Mouse (Mus musculus) CH12.LX (cell line): ENCODE data around the gene Hspb9. TPM values are rescaled to one million over a fixed set of nuclear protein-coding genes. Genes with fewer than 3 reads are reported as not detected.

ENCODE experiments used
- DNase-seq: peaks from one replicate; pipeline ENCODE4 v3.0.0-alpha.2; 2013; ENCODE audit errors: extremely low read depth
- H3K27ac ChIP-seq: 2 replicates; pipeline ENCODE4 v1.5.1; 2012; ENCODE audit warnings: low read depth, mild to moderate bottlenecking, control low read depth, moderate library complexity; ENCODE audit not compliant: insufficient read depth
- H3K27me3 ChIP-seq: replicated peaks from 2 replicates; pipeline ENCODE3; 2012; ENCODE audit warnings: inconsistent platforms
- H3K36me3 ChIP-seq, 2 experiments: replicated peaks in 1 of 2; 2 replicates each; pipeline versions ENCODE3 to v1.6.1; 2012; ENCODE audit warnings: inconsistent platforms in 1 of 2, low read length in 1 of 2, mild to moderate bottlenecking in 1 of 2, mixed read lengths in 1 of 2, moderate library complexity in 1 of 2; ENCODE audit not compliant: control insufficient read depth in 1 of 2, insufficient read depth in 1 of 2
- H3K4me1 ChIP-seq, 2 experiments: 2 replicates each; pipeline ENCODE4 v1.6.1; 2012; ENCODE audit warnings: inconsistent platforms in 1 of 2, moderate library complexity in 1 of 2; ENCODE audit not compliant: insufficient read depth in 2 of 2, control insufficient read depth in 1 of 2
- H3K4me2 ChIP-seq: 2 replicates; pipeline ENCODE4 v1.6.1; 2012; ENCODE audit warnings: low read depth, mild to moderate bottlenecking, control low read depth; ENCODE audit not compliant: poor library complexity, insufficient read depth, severe bottlenecking
- H3K4me3 ChIP-seq, 3 experiments: fragments of 150-350 bp in 1 of 3; sonication (generic) in 1 of 3; replicated peaks in 1 of 3; 2 replicates each; pipeline versions ENCODE3 to v1.5.1; 2011 to 2012; ENCODE audit warnings: low read depth in 2 of 3, low read length in 2 of 3, mild to moderate bottlenecking in 2 of 3, moderate library complexity in 2 of 3, control low read depth in 1 of 3, improper control_type of control experiment in 1 of 3, inconsistent platforms in 1 of 3, mixed read lengths in 1 of 3; ENCODE audit not compliant: poor library complexity in 1 of 3
- H3K79me2 ChIP-seq: replicated peaks from 2 replicates; pipeline ENCODE4 v1.6.1; 2012; ENCODE audit warnings: mild to moderate bottlenecking, moderate library complexity; ENCODE audit not compliant: control insufficient read depth, poor library complexity, insufficient read depth, severe bottlenecking; ENCODE audit errors: extremely low read depth
- H3K9ac ChIP-seq: 2 replicates; pipeline ENCODE4 v1.6.1; 2012; ENCODE audit warnings: low read depth, mild to moderate bottlenecking, control low read depth, moderate library complexity; ENCODE audit not compliant: insufficient read depth
- H3K9me3 ChIP-seq: replicated peaks from 2 replicates; pipeline ENCODE3; 2012; ENCODE audit warnings: low read length, inconsistent platforms, mixed read lengths
- E2F4 ChIP-seq: IDR thresholded peaks from 2 replicates; pipeline ENCODE4 v1.6.1; 2011; ENCODE audit warnings: low read depth, low read length, improper control_type of control experiment; ENCODE audit not compliant: insufficient replicate concordance
- ELF1 ChIP-seq: IDR thresholded peaks from 2 replicates; pipeline ENCODE4 v1.6.1; 2014; ENCODE audit warnings: low read depth, mild to moderate bottlenecking, inconsistent platforms, low read length, improper control_type of control experiment
- EP300 ChIP-seq: IDR thresholded peaks from 2 replicates; pipeline ENCODE4 v1.6.1; 2011; ENCODE audit warnings: low read length, improper control_type of control experiment
- GABPA ChIP-seq: IDR thresholded peaks from 2 replicates; pipeline ENCODE4 v1.6.1; 2012; ENCODE audit warnings: low read depth, low read length, improper control_type of control experiment, inconsistent platforms; ENCODE audit not compliant: insufficient replicate concordance
- JUN ChIP-seq: IDR thresholded peaks from 2 replicates; pipeline ENCODE4 v1.6.1; 2011; ENCODE audit warnings: low read depth, mild to moderate bottlenecking, low read length, improper control_type of control experiment, moderate library complexity; ENCODE audit not compliant: insufficient read depth
- KAT2A ChIP-seq: IDR thresholded peaks from 2 replicates; pipeline ENCODE4 v1.6.1; 2012; ENCODE audit warnings: low read length, improper control_type of control experiment, inconsistent platforms; ENCODE audit not compliant: insufficient replicate concordance
- MAFK ChIP-seq: IDR thresholded peaks from 2 replicates; pipeline ENCODE4 v1.6.1; 2011; ENCODE audit warnings: low read length, improper control_type of control experiment; ENCODE audit not compliant: insufficient replicate concordance
- MAZ ChIP-seq: IDR thresholded peaks from 2 replicates; pipeline ENCODE4 v1.6.1; 2012; ENCODE audit warnings: low read depth, mild to moderate bottlenecking, inconsistent platforms, low read length, improper control_type of control experiment, moderate library complexity
- MEF2A ChIP-seq: IDR thresholded peaks from 2 replicates; pipeline ENCODE4 v1.6.1; 2014; ENCODE audit warnings: low read depth, mild to moderate bottlenecking, inconsistent platforms, low read length, improper control_type of control experiment, borderline replicate concordance
- POLR2A ChIP-seq: IDR thresholded peaks from 2 replicates; pipeline ENCODE4 v1.6.1; 2011; ENCODE audit warnings: low read depth, mild to moderate bottlenecking, improper control_type of control experiment, low read length
- RAD21 ChIP-seq: IDR thresholded peaks from 2 replicates; pipeline ENCODE4 v1.6.1; 2011; ENCODE audit warnings: low read depth, mild to moderate bottlenecking, low read length, improper control_type of control experiment, moderate library complexity
- SIN3A ChIP-seq: IDR thresholded peaks from 2 replicates; pipeline ENCODE4 v1.6.1; 2012; ENCODE audit warnings: low read length, improper control_type of control experiment, inconsistent platforms
- SMC3 ChIP-seq: IDR thresholded peaks from 2 replicates; pipeline ENCODE4 v1.6.1; 2011; ENCODE audit warnings: low read depth, low read length, improper control_type of control experiment
- TCF12 ChIP-seq: IDR thresholded peaks from 2 replicates; pipeline ENCODE4 v1.6.1; 2014; ENCODE audit warnings: low read depth, mild to moderate bottlenecking, inconsistent platforms, low read length, improper control_type of control experiment
- USF1 ChIP-seq: IDR thresholded peaks from 2 replicates; pipeline ENCODE4 v1.6.1; 2014; ENCODE audit warnings: low read depth, mild to moderate bottlenecking, inconsistent platforms, low read length, improper control_type of control experiment
- ZC3H11A ChIP-seq: IDR thresholded peaks from 2 replicates; pipeline ENCODE4 v1.6.1; 2012; ENCODE audit warnings: low read depth, mild to moderate bottlenecking, inconsistent platforms, low read length, improper control_type of control experiment
- ZKSCAN1 ChIP-seq: IDR thresholded peaks from 2 replicates; pipeline ENCODE4 v1.6.1; 2012; ENCODE audit warnings: low read depth, inconsistent platforms, low read length, improper control_type of control experiment, borderline replicate concordance
- dilution Hi-C: fragments of 300-500 bp; cut with MboI; formaldehyde crosslinking; loops from 2 replicates; pipeline ENCODE4 v1.14.3; 2020; ENCODE audit warnings: low sequenced_read_pairs; ENCODE audit not compliant: extremely low pct_unique_long_range_greater_than_20kb, extremely low pct_ligation_motif_present
- in situ Hi-C: fragments of 300-500 bp; cut with MboI; formaldehyde crosslinking; loops from 3 replicates; pipeline ENCODE4 v1.14.3; 2019; ENCODE audit warnings: low sequenced_read_pairs, low pct_ligation_motif_present, low pct_unique_long_range_greater_than_20kb, mixed read lengths
- polyA plus RNA-seq: library from polyadenylated mRNA; unstranded; fragments of >175 nt; gene quantifications from 2 replicates; pipeline ENCODE4 v1.2.1, GENCODE M21; 2012; ENCODE audit warnings: low read depth; ENCODE audit not compliant: insufficient read length
- total RNA-seq, 2 experiments: library from RNA; depleted of rRNA; stranded (reverse); fragments of 300-350 nt in 1 of 2; fragments of >200 nt in 1 of 2; gene quantifications; 2 replicates each; pipeline ENCODE4 v1.2.3; 2012 to 2014

The Hspb9 gene
- total and polyA plus RNA-seq, 3 experiments: 0.54 TPM; not detected in 2

GRCm38 (mm10) chr11:100702081-100702851, 11.4 kb upstream of the Hspb9 start (continued):
- TF ChIP-seq SMC3: peak; percentile 91
- peak; percentile 78 for TF ChIP-seq ZC3H11A
- TF ChIP-seq ZKSCAN1: no peak
- TF ChIP-seq SIN3A: 0 out of 2 replicates have a peak, but pooled peaks have one; percentile 55
- no peak for TF ChIP-seq MEF2A
- TF ChIP-seq, all 38 proteins: peak for 15

DNA sequence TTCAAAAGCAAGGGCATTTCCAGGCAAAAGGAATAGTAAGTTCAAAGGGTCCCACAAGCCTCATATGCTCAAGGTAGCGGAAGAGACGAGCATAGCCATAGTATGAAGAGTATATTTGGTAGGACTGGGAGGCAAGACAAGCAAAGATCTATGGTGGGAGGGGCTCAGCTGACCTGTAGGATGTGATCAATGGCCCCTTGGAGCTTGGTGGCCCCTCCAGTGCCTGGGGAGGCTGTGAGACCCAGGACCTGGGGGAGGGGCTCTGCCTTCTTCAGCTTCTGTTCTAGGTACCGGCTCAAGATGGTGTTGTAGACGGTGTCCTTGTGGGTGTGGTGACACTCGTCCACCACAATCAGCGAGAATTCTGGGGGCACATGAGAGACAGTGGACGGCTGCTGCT, 10.7 kb upstream of the Hspb9 start:
- in situ Hi-C loops: no loop called here
- Histone ChIP-seq H3K9me3 (no peaks in the 10 kb centered on the region), H3K79me2 (no peaks in the 10 kb centered on the region), H3K36me3 (peaks cover 30 to 68% of the 10 kb centered on the region in 2 experiments), H3K4me3 (peak overlapping the region; percentile 41 to 56 (median 50)), H3K27ac (peak overlapping the region; percentile 17; the same call in 1 of the 2 replicates), H3K27me3 (no peaks in the 10 kb centered on the region), H3K9ac (peak overlapping the region; percentile 50), H3K4me1 (peaks cover 22 to 54% of the 10 kb centered on the region in 2 experiments), H3K4me2 (peak overlapping the region; percentile 86)
- dilution Hi-C loops: no loop called here
- 0 out of 2 replicates have a peak, but pooled peaks have one; percentile 5 for TF ChIP-seq ELF1
- TF ChIP-seq MAFK: no peak
- no peak for TF ChIP-seq KAT2A
- TF ChIP-seq MAZ: no peak
- no peak for DNase-seq

DNA sequence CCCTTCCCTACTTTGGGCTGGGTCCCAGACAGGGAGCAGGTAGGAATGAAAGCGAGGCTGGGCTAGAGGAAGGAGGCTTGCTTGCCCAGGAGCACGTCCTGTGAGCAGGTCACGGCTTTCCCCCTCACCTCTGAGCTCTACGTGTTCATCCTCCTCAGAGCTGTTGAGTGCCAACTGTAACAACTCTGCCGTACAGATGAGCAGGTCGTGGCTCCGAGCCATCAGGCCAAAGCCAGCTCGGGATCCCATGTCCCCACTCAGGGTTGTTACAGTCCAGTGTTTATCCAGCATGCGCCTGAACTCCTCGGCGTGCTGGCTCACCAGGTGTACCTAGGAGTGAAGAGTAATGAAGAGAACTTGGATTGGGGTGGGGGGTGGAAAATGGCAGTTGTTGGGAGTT, 10.3 kb upstream of the Hspb9 start:
- 0 out of 2 replicates have a peak overlapping the region, but pooled peaks have one; percentile 11 for H3K27ac ChIP-seq
- peaks cover 35 to 68% of the 10 kb centered on the region in 2 experiments for H3K36me3 ChIP-seq

More for the DNA sequence above, 10.3 kb upstream of the Hspb9 start:
- TF ChIP-seq JUN (no peak), EP300 (no peak), E2F4 (no peak), GABPA (no peak), USF1 (no peak), SIN3A (no peak; the same call in none of the 2 replicates), RAD21 (no peak), TCF12 (no peak), POLR2A (no peak)
- TF ChIP-seq, all 38 proteins: peak for 0
- H3K27me3 ChIP-seq: no peaks in the 10 kb centered on the region
- H3K4me1 ChIP-seq: peaks cover 22 to 59% of the 10 kb centered on the region in 2 experiments
- in situ Hi-C loops (no loop called here), dilution Hi-C loops (no loop called here)
- no peak for DNase-seq
- no peaks in the 10 kb centered on the region for H3K79me2 ChIP-seq
- H3K4me2 ChIP-seq: peak overlapping the region; percentile 86
- no peaks in the 10 kb centered on the region for H3K9me3 ChIP-seq
- peak overlapping the region; percentile 50 for H3K9ac ChIP-seq
- peak overlapping the region; percentile 41 to 56 (median 50) for H3K4me3 ChIP-seq
